Mouse (Mus musculus) neural tube, embryonic 15.5 days (tissue): ENCODE results near the gene Ccnd2. TPM values are rescaled to one million over a fixed set of nuclear protein-coding genes. Genes with fewer than 3 reads are reported as not detected.

Experiments
- ATAC-seq: fragments of 200-750 bp; cut with Nextera tagmentation; 2 replicates; pipeline ENCODE4 v1.8.0; 2017; ENCODE audit warnings: mild to moderate bottlenecking, moderate TSS enrichment, moderate library complexity; ENCODE audit not compliant: low FRiP score
- H3K27ac ChIP-seq: fragments of 300-500 bp; sonication (generic); replicated peaks from 2 replicates; pipeline ENCODE4 v1.5.1; 2015; ENCODE audit warnings: mild to moderate bottlenecking, inconsistent platforms
- H3K27me3 ChIP-seq: fragments of 300-500 bp; sonication (generic); replicated peaks from 2 replicates; pipeline ENCODE4 v1.6.1; 2015; ENCODE audit warnings: inconsistent platforms
- H3K36me3 ChIP-seq: fragments of 300-500 bp; sonication (generic); 2 replicates; pipeline ENCODE4 v1.6.1; 2015; ENCODE audit warnings: inconsistent platforms
- H3K4me1 ChIP-seq: fragments of 300-500 bp; sonication (generic); 2 replicates; pipeline ENCODE4 v1.6.1; 2015; ENCODE audit warnings: inconsistent platforms
- H3K4me2 ChIP-seq: fragments of 300-500 bp; sonication (generic); 2 replicates; pipeline ENCODE4 v1.6.1; 2015; ENCODE audit warnings: inconsistent platforms, mild to moderate bottlenecking, moderate library complexity
- H3K4me3 ChIP-seq: fragments of 300-500 bp; sonication (generic); replicated peaks from 2 replicates; pipeline ENCODE4 v1.5.1; 2015; ENCODE audit warnings: mild to moderate bottlenecking, inconsistent platforms
- H3K9ac ChIP-seq: fragments of 300-500 bp; sonication (generic); replicated peaks from 2 replicates; pipeline ENCODE4 v1.6.1; 2015; ENCODE audit warnings: mild to moderate bottlenecking, inconsistent platforms
- H3K9me3 ChIP-seq: fragments of 300-500 bp; sonication (generic); replicated peaks from 2 replicates; pipeline ENCODE4 v1.6.1; 2016; ENCODE audit warnings: inconsistent platforms
- WGBS: fragments of 180-500 bp; shearing (Covaris S2); methylation state at CpG from one replicate; pipeline ENCODE4 v1.1.7; 2015; ENCODE audit warnings: mixed read lengths; 5-methylcytosine and 5-hydroxymethylcytosine counted together
- polyA plus RNA-seq: library from polyadenylated mRNA; unstranded; fragments of >200 nt; fragmentation: Nextera tagmentation; extraction: Ambion mirVana; gene quantifications from 2 replicates; pipeline ENCODE4 v1.2.1, GENCODE M21; 2015

The Ccnd2 gene
- polyA plus RNA-seq: 155 and 302 TPM in 2 replicates

DNA sequence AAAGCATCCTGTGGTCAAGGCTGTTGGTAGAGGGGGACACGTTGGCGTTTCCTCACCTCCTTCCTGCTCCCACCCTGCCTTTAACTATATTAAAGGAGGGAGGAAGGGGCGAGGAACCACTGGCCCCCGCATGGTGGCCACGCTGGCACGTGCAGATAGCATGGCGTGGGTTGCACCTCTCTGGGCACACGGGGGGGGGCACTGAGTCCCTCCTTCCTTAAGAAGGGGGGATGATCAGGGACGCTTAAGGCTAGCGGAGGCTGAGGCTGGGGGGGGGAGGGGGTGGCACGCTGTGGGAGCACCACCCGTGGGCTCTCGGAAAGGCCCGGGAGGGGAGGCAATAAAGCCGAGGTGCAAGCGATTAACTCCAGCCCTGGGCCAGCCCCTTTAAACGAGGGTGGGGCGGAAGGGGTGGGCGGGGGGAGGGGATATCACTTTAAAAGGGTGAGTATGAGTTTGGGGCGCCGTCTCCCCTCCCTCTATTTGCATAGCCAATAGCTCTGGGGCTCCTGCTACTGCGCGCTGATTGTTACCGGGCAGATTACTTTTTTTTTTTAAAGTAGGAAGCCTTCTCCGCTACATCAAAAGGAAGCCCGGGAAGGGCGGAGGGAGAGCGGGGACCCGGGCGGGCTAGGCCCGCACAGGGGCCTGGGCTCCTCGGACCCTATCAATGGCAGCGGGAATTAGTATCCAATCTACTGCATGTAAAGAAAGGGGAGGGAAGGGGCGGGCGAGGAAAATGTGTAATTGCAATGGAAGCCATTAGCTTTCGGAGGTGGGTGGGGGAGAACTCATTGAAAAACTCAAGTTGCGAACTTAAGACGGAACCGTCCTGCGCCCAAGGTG is at the start of gene Ccnd2:
Ccnd2 (minus strand) TSS at position 88 of the 846 bp plus-strand sequence.
- no peaks in the 10 kb centered on the region for H3K36me3 ChIP-seq
- WGBS: under 1% methylated on average over 40 of the region's 40 CpGs
- H3K4me1 ChIP-seq: peaks cover 78% of the 10 kb centered on the region
- H3K27me3 ChIP-seq: peaks cover 65% of the 10 kb centered on the region
- H3K4me3 ChIP-seq: peak within 1 kb of the TSS; percentile 48
- peak within 1 kb of the TSS; percentile 89 for H3K4me2 ChIP-seq
- ATAC-seq: peak; percentile 62
- H3K9me3 ChIP-seq: no peaks in the 10 kb centered on the region
- H3K27ac ChIP-seq: peak within 1 kb of the TSS; percentile 66
- peak within 1 kb of the TSS; percentile 48 for H3K9ac ChIP-seq

- WGBS: 89% methylated on average over 2 of the region's 2 CpGs
- Histone ChIP-seq H3K9me3 (no peaks in the 10 kb centered on the region), H3K4me3 (no peak overlapping the region), H3K27me3 (no peaks in the 10 kb centered on the region), H3K4me2 (no peak overlapping the region), H3K4me1 (no peaks in the 10 kb centered on the region), H3K36me3 (no peaks in the 10 kb centered on the region), H3K27ac (no peak overlapping the region), H3K9ac (no peak overlapping the region)
- no peak for ATAC-seq
Measured at GRCm38 (mm10) chr6:127196985-127197384, 45.0 kb upstream of the Ccnd2 start.

- Histone ChIP-seq H3K27ac (no peak overlapping the region), H3K4me2 (no peak overlapping the region), H3K36me3 (no peaks in the 10 kb centered on the region), H3K4me3 (no peak overlapping the region), H3K4me1 (peaks cover 2% of the 10 kb centered on the region), H3K9ac (no peak overlapping the region), H3K27me3 (no peaks in the 10 kb centered on the region), H3K9me3 (no peaks in the 10 kb centered on the region)
- WGBS: 85% methylated on average over 12 of the region's 12 CpGs
- ATAC-seq: no peak
Measured at GRCm38 (mm10) chr6:127181296-127181695, 29.3 kb upstream of the Ccnd2 start.

- no peak for ATAC-seq
- Histone ChIP-seq H3K4me1 (peaks cover 2% of the 10 kb centered on the region), H3K27me3 (no peaks in the 10 kb centered on the region), H3K9me3 (no peaks in the 10 kb centered on the region), H3K27ac (no peak overlapping the region), H3K36me3 (no peaks in the 10 kb centered on the region), H3K4me3 (no peak overlapping the region), H3K4me2 (no peak overlapping the region), H3K9ac (no peak overlapping the region)
- WGBS: 40% methylated on average over 12 of the region's 12 CpGs
Measured at GRCm38 (mm10) chr6:127179056-127179759, 27.2 kb upstream of the Ccnd2 start.

- WGBS: 75% methylated on average over 7 of the region's 7 CpGs
- H3K27me3 ChIP-seq: no peaks in the 10 kb centered on the region
- H3K4me3 ChIP-seq: no peak overlapping the region
- H3K4me1 ChIP-seq: peaks cover 2% of the 10 kb centered on the region
- no peaks in the 10 kb centered on the region for H3K36me3 ChIP-seq
- no peaks in the 10 kb centered on the region for H3K9me3 ChIP-seq
- ATAC-seq: no peak
- H3K4me2 ChIP-seq: no peak overlapping the region
- no peak overlapping the region for H3K9ac ChIP-seq
- no peak overlapping the region for H3K27ac ChIP-seq
Measured at GRCm38 (mm10) chr6:127177962-127178361, 26.0 kb upstream of the Ccnd2 start.

GRCm38 (mm10) chr6:127177441-127177840 is 25.4 kb upstream of the Ccnd2 start:
- no peak overlapping the region for H3K4me2 ChIP-seq
- H3K4me3 ChIP-seq: no peak overlapping the region
- H3K4me1 ChIP-seq: peaks cover 2% of the 10 kb centered on the region
- H3K9ac ChIP-seq: no peak overlapping the region
- ATAC-seq: no peak
- no peaks in the 10 kb centered on the region for H3K9me3 ChIP-seq
- no peaks in the 10 kb centered on the region for H3K27me3 ChIP-seq
- no peak overlapping the region for H3K27ac ChIP-seq
- H3K36me3 ChIP-seq: no peaks in the 10 kb centered on the region
- WGBS: 29% methylated on average over 4 of the region's 4 CpGs

GRCm38 (mm10) chr6:127172461-127172860 is 20.5 kb upstream of the Ccnd2 start:
- Histone ChIP-seq H3K9ac (no peak overlapping the region), H3K36me3 (no peaks in the 10 kb centered on the region), H3K4me2 (no peak overlapping the region), H3K4me1 (no peaks in the 10 kb centered on the region), H3K27me3 (no peaks in the 10 kb centered on the region), H3K9me3 (no peaks in the 10 kb centered on the region), H3K4me3 (no peak overlapping the region), H3K27ac (no peak overlapping the region)
- 87% methylated on average over 11 of the region's 11 CpGs for WGBS
- no peak for ATAC-seq

GRCm38 (mm10) chr6:127170734-127171133 is 18.7 kb upstream of the Ccnd2 start:
- Histone ChIP-seq H3K9me3 (no peaks in the 10 kb centered on the region), H3K4me3 (no peak overlapping the region), H3K27me3 (no peaks in the 10 kb centered on the region), H3K4me2 (no peak overlapping the region), H3K9ac (no peak overlapping the region), H3K36me3 (no peaks in the 10 kb centered on the region), H3K27ac (no peak overlapping the region), H3K4me1 (no peaks in the 10 kb centered on the region)
- 88% methylated on average over 8 of the region's 8 CpGs for WGBS
- ATAC-seq: no peak

DNA sequence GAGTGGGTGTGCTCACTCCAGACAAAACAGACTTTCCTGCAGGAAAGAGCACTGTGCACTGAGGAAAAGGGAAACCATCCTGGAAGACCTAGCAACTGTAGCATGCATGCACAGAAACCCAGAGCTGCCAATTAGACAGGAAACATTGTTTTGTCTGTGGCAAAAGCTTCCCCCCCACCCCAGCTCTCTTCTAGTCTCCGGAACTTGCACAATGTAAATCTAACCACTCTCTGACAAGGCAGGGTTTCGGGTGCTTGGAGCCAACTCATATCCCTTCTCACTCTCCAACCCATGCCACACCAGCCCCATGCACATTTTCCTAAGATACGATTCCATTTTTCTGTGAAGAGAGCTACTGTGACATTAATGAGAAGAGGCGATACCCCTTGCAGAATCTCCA is 13.7 kb upstream of the Ccnd2 start:
- Histone ChIP-seq H3K4me2 (no peak overlapping the region), H3K9ac (no peak overlapping the region)

GRCm38 (mm10) chr6:127162842-127163241 is 10.8 kb upstream of the Ccnd2 start:
- Histone ChIP-seq H3K27ac (no peak overlapping the region), H3K4me3 (no peak overlapping the region), H3K4me1 (no peaks in the 10 kb centered on the region), H3K4me2 (no peak overlapping the region), H3K36me3 (no peaks in the 10 kb centered on the region), H3K27me3 (peaks cover 3% of the 10 kb centered on the region; the same call in 1 of the 2 replicates), H3K9ac (no peak overlapping the region), H3K9me3 (no peaks in the 10 kb centered on the region)
- 64% methylated on average over 6 of the region's 6 CpGs for WGBS
- no peak for ATAC-seq

More for the DNA sequence above, 13.7 kb upstream of the Ccnd2 start:
- Histone ChIP-seq H3K9me3 (no peaks in the 10 kb centered on the region), H3K27ac (no peak overlapping the region), H3K4me3 (no peak overlapping the region), H3K4me1 (no peaks in the 10 kb centered on the region), H3K27me3 (no peaks in the 10 kb centered on the region), H3K36me3 (no peaks in the 10 kb centered on the region)
- no peak for ATAC-seq
- 76% methylated on average over 4 of the region's 4 CpGs for WGBS

DNA sequence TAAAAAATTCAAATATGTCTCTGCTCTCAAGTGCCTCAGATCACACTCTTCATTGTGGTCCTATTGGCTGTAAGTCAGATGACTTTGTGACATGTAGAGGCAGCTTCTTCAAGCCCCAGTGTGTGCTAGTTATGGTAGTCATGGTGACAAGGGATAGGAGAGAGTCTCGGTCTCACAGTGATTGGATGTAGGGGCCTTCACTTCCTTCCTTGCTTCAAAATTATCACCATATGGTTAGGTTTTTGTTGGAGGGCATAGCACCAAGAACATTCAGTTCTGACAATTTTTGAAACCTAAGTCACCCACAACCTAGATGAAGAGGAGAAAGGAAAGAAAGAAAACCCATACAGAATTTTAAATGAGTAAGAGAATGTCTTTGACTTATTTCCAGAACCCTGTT is 5.3 kb upstream of the Ccnd2 start:
- Histone ChIP-seq H3K27me3 (peaks cover 44% of the 10 kb centered on the region), H3K9ac (no peak overlapping the region), H3K4me1 (peaks cover 35% of the 10 kb centered on the region), H3K4me2 (no peak overlapping the region), H3K9me3 (no peaks in the 10 kb centered on the region), H3K4me3 (no peak overlapping the region), H3K27ac (no peak overlapping the region), H3K36me3 (no peaks in the 10 kb centered on the region)
- ATAC-seq: no peak
- 63% methylated on average over 1 of the region's 1 CpGs for WGBS

DNA sequence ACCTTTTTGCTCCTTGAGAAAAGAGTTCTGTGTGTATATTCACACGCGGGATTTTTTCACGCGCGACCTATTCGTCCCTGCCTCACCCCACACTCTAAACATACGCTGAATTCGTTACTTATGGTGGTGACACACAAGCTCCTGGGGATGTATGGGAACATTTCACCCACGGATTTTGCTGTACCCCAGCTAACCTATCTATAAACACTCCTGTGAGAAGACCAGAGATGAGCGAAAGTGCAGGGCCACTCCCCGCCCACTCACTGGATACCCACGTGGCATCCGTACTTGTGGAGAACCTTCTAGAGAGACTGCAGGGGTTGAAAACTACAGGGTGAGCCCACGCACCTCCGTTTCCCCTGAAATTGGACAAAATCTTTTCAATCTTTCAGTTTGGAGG is 3.5 kb upstream of the Ccnd2 start:
- H3K4me1 ChIP-seq: peaks cover 53% of the 10 kb centered on the region
- H3K4me3 ChIP-seq: peak overlapping the region; percentile 48
- no peak for ATAC-seq
- H3K9ac ChIP-seq: peak overlapping the region; percentile 6; the same call in 1 of the 2 replicates
- no peaks in the 10 kb centered on the region for H3K9me3 ChIP-seq
- H3K27me3 ChIP-seq: peaks cover 57% of the 10 kb centered on the region
- no peaks in the 10 kb centered on the region for H3K36me3 ChIP-seq
- H3K4me2 ChIP-seq: peak overlapping the region; percentile 89
- WGBS: under 1% methylated on average over 15 of the region's 15 CpGs
- H3K27ac ChIP-seq: no peak overlapping the region
